Mouse (Mus musculus) myocyte (in vitro differentiated cells): ENCODE measurements around the gene Alx3. TPM values are rescaled to one million over a fixed set of nuclear protein-coding genes. Genes with fewer than 3 reads are reported as not detected.
"Not testable (repeated sequence)": the region's sequence is repeated elsewhere in the genome, so short reads cannot be mapped to it uniquely, and the experiment has no call there.

Source experiments
- H3K27me3 ChIP-seq: one replicate; pipeline ENCODE4 v1.6.1; 2011; ENCODE audit not compliant: control insufficient read depth, insufficient read depth, insufficient read length
- H3K36me3 ChIP-seq: one replicate; pipeline ENCODE4 v1.6.1; 2011; ENCODE audit not compliant: control insufficient read depth, insufficient read depth
- H3K4me2 ChIP-seq: one replicate; pipeline ENCODE4 v1.6.1; 2011; ENCODE audit warnings: low read depth, control low read depth
- H3K4me3 ChIP-seq: one replicate; pipeline ENCODE4 v1.5.1; 2011; ENCODE audit warnings: mild to moderate bottlenecking, control low read depth, moderate library complexity
- H3K79me2 ChIP-seq: one replicate; pipeline ENCODE4 v1.6.1; 2011; ENCODE audit not compliant: control insufficient read depth, insufficient read depth
- H3ac ChIP-seq: one replicate; pipeline ENCODE4 v1.6.1; 2011; ENCODE audit not compliant: control insufficient read depth, insufficient read length
- CEBPB ChIP-seq: IDR thresholded peaks from 2 replicates; pipeline ENCODE4 v1.6.1; 2011; ENCODE audit warnings: mild to moderate bottlenecking, moderate library complexity; ENCODE audit not compliant: poor library complexity, insufficient read depth, severe bottlenecking
- E2F4 ChIP-seq: IDR thresholded peaks from one replicate; pipeline ENCODE4 v1.6.1; 2011; ENCODE audit warnings: mild to moderate bottlenecking, control low read depth, moderate library complexity; ENCODE audit not compliant: insufficient read depth
- MAX ChIP-seq: IDR thresholded peaks from one replicate; pipeline ENCODE4 v1.6.1; 2011; ENCODE audit warnings: low read depth, mild to moderate bottlenecking, control low read depth
- MYOD1 ChIP-seq, 3 experiments: IDR thresholded peaks; one replicate each; pipeline ENCODE4 v1.6.1; 2011; ENCODE audit warnings: control low read depth in 2 of 3, low read depth in 2 of 3, mild to moderate bottlenecking in 2 of 3, moderate library complexity in 1 of 3; ENCODE audit not compliant: insufficient read length in 2 of 3, control insufficient read depth in 1 of 3
- MYOG ChIP-seq, 3 experiments: IDR thresholded peaks; one replicate each; pipeline ENCODE4 v1.6.1; 2011; ENCODE audit warnings: control low read depth in 2 of 3, low read depth in 2 of 3, mild to moderate bottlenecking in 2 of 3; ENCODE audit not compliant: insufficient read length in 2 of 3, control insufficient read depth in 1 of 3, insufficient read depth in 1 of 3
- POLR2A ChIP-seq: IDR thresholded peaks from one replicate; pipeline ENCODE4 v1.6.1; 2011; ENCODE audit warnings: low read depth, mild to moderate bottlenecking, control low read depth, moderate library complexity; ENCODE audit not compliant: insufficient read length
- POLR2AphosphoS2 ChIP-seq: IDR thresholded peaks from one replicate; pipeline ENCODE4 v1.6.1; 2011; ENCODE audit warnings: low read depth, control low read depth; ENCODE audit not compliant: insufficient read length
- REST ChIP-seq: IDR thresholded peaks from one replicate; pipeline ENCODE4 v1.6.1; 2011; ENCODE audit warnings: mild to moderate bottlenecking, control low read depth, moderate library complexity; ENCODE audit not compliant: insufficient read depth, insufficient read length
- SRF ChIP-seq: IDR thresholded peaks from one replicate; pipeline ENCODE4 v1.6.1; 2011; ENCODE audit warnings: low read depth; ENCODE audit not compliant: control insufficient read depth, insufficient read length
- TCF12 ChIP-seq: IDR thresholded peaks from one replicate; pipeline ENCODE4 v1.6.1; 2011; ENCODE audit warnings: mild to moderate bottlenecking, control low read depth; ENCODE audit not compliant: poor library complexity, insufficient read depth, severe bottlenecking
- TCF3 ChIP-seq: IDR thresholded peaks from one replicate; pipeline ENCODE4 v1.6.1; 2011; ENCODE audit warnings: low read depth, control low read depth; ENCODE audit not compliant: insufficient read length
- USF1 ChIP-seq: IDR thresholded peaks from one replicate; pipeline ENCODE4 v1.6.1; 2011; ENCODE audit warnings: low read depth, mild to moderate bottlenecking, control low read depth, moderate library complexity
- polyA plus RNA-seq: library from polyadenylated mRNA; unstranded; fragments of >200 nt; fragmentation: generic; extraction: Trizol; gene quantifications from one replicate; pipeline ENCODE4 v1.2.1, GENCODE M21; 2012; ENCODE audit warnings: missing spikeins

Alx3 gene
- polyA plus RNA-seq, 1 experiment = not detected

GRCm38 (mm10) chr3:107633906-107634305 is 39.1 kb downstream of the Alx3 start:
- no peak overlapping the region for H3K4me3 ChIP-seq
- TF ChIP-seq E2F4 (no peak), CEBPB (no peak), USF1 (no peak), MAX (no peak), MYOG (IDR thresholded peaks at IDR 0.05; ENCODE audit: control insufficient read depth in 1 of 3, insufficient read depth in 1 of 3, insufficient read length in 2 of 3, low read depth in 2 of 3) (no peak), TCF12 (no peak), MYOD1 (IDR thresholded peaks at IDR 0.05; ENCODE audit: control insufficient read depth in 1 of 3, insufficient read length in 2 of 3, low read depth in 2 of 3) (no peak), POLR2A (no peak), POLR2AphosphoS2 (no peak), REST (no peak), TCF3 (no peak), SRF (no peak)

GRCm38 (mm10) chr3:107635836-107636235 is 41.0 kb downstream of the Alx3 start:
- TF ChIP-seq TCF12 (no peak), CEBPB (no peak), E2F4 (no peak), MYOG (IDR thresholded peaks at IDR 0.05; ENCODE audit: control insufficient read depth in 1 of 3, insufficient read depth in 1 of 3, insufficient read length in 2 of 3, low read depth in 2 of 3) (no peak), USF1 (no peak), TCF3 (no peak), POLR2AphosphoS2 (no peak)
- no peaks in the 10 kb centered on the region for H3K36me3 ChIP-seq
- peaks cover 14% of the 10 kb centered on the region for H3K27me3 ChIP-seq
- no peak overlapping the region for H3K4me3 ChIP-seq
- H3K79me2 ChIP-seq = peaks cover 4% of the 10 kb centered on the region
- H3K4me2 ChIP-seq = no peak overlapping the region
- H3ac ChIP-seq = no peak overlapping the region

More at GRCm38 (mm10) chr3:107633906-107634305, 39.1 kb downstream of the Alx3 start:
- Histone ChIP-seq H3K27me3 (peaks cover 14% of the 10 kb centered on the region), H3K4me2 (no peak overlapping the region), H3K36me3 (peaks cover 4% of the 10 kb centered on the region), H3ac (no peak overlapping the region), H3K79me2 (peaks cover 21% of the 10 kb centered on the region)

- H3K27me3 ChIP-seq = peaks cover 14% of the 10 kb centered on the region
- H3K36me3 ChIP-seq = no peaks in the 10 kb centered on the region
- no peak overlapping the region for H3ac ChIP-seq
- peaks cover 4% of the 10 kb centered on the region for H3K79me2 ChIP-seq
- H3K4me2 ChIP-seq = no peak overlapping the region
- H3K4me3 ChIP-seq = no peak overlapping the region
- TF ChIP-seq POLR2A = no peak
- TF ChIP-seq POLR2AphosphoS2 = no peak
- no peak for TF ChIP-seq E2F4
- no peak for TF ChIP-seq USF1
- TF ChIP-seq SRF = no peak
- TF ChIP-seq MYOG (IDR thresholded peaks at IDR 0.05; ENCODE audit: control insufficient read depth in 1 of 3, insufficient read depth in 1 of 3, insufficient read length in 2 of 3, low read depth in 2 of 3) = no peak
- no peak for TF ChIP-seq MAX
- no peak for TF ChIP-seq TCF3
- TF ChIP-seq REST = no peak
Observed at GRCm38 (mm10) chr3:107636236-107636635, 41.4 kb downstream of the Alx3 start.

DNA sequence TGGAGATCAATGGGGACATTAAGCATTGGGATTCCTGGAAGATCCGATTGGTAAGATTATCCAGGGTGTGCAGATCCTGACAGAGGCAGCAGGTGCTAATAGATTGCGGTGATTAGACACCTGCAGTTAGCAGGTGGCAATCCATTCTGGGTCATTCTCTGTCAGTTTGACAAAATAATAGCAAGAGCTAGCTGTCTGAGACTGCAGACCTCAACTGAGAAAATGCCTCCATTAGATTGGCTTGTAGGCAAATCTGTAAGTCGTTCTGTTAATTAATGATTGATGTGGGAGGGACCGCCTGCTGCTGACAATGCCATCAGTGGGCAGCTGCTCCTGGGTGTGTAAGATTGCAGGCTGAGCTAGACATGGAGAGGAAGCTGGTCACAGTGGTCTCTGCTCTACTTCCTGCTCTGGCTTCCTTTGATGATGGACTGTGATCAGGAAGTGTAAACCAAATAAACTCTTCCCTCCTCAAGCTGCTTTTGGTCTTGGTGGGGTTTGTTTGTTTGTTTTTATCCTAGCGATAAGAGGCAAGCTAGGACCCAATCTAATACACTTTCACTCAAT is 42.9 kb downstream of the Alx3 start:
- H3K27me3 ChIP-seq = peaks cover 14% of the 10 kb centered on the region
- H3K4me3 ChIP-seq = no peak overlapping the region
- no peak overlapping the region for H3K4me2 ChIP-seq
- no peaks in the 10 kb centered on the region for H3K79me2 ChIP-seq
- H3ac ChIP-seq = no peak overlapping the region
- H3K36me3 ChIP-seq = no peaks in the 10 kb centered on the region
- TF ChIP-seq TCF12 = no peak
- TF ChIP-seq SRF = no peak
- no peak for TF ChIP-seq USF1
- no peak for TF ChIP-seq TCF3
- TF ChIP-seq POLR2A = no peak
- TF ChIP-seq MYOD1 (IDR thresholded peaks at IDR 0.05; ENCODE audit: control insufficient read depth in 1 of 3, insufficient read length in 2 of 3, low read depth in 2 of 3) = no peak
- TF ChIP-seq POLR2AphosphoS2 = no peak
- TF ChIP-seq MYOG (IDR thresholded peaks at IDR 0.05; ENCODE audit: control insufficient read depth in 1 of 3, insufficient read depth in 1 of 3, insufficient read length in 2 of 3, low read depth in 2 of 3) = no peak
- TF ChIP-seq REST = no peak
- TF ChIP-seq MAX = no peak
- TF ChIP-seq CEBPB = no peak
- TF ChIP-seq E2F4 = no peak

DNA sequence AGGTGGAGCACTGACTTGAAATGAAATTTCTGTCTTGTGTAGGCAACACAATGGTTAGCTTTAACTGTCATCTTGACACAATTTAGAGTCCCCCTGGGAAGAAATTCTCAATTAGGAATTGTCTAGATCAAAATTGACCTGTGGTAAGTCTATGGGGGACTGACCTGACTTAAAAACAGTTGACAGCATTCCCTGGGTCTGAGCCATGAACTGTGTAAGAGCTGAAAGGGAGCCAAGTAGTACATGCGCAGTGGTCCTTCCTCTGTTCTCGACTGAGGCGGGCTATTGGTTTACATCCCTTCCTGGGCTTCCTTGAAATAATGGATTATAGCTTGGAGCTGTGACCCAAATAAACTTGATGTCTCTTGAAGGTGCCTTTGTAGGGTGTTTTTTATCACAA is 52.1 kb downstream of the Alx3 start:
- Histone ChIP-seq H3K27me3 (no peaks in the 10 kb centered on the region), H3ac (no peak overlapping the region)

DNA sequence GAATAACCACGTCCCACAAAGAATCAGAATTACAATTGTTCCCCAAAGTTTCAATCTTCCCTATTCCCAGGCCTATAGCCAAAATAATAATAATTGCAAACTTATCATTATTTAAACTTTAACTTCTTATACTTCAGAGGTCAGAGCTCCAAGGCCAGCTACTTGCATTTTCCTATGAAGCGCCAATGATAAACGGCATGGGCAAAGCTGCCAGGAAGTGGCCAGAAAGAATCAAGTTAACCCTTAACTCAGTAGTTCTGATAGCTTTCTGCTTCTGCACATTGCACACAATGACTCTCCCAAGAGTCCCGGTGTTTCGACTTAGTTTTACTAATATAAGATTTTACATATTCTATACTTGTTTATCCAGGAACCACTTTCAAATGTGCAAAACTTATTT is 55.4 kb downstream of the Alx3 start:
- H3K79me2 ChIP-seq, H3K4me3 ChIP-seq: not testable (repeated sequence)

More for the DNA sequence above, 52.1 kb downstream of the Alx3 start:
- Histone ChIP-seq H3K4me2 (no peak overlapping the region), H3K4me3 (no peak overlapping the region), H3K36me3 (no peaks in the 10 kb centered on the region), H3K79me2 (no peaks in the 10 kb centered on the region)
- TF ChIP-seq CEBPB (no peak), TCF12 (no peak), REST (no peak), SRF (no peak), TCF3 (no peak), POLR2AphosphoS2 (no peak), USF1 (no peak), POLR2A (no peak), MYOG (IDR thresholded peaks at IDR 0.05; ENCODE audit: control insufficient read depth in 1 of 3, insufficient read depth in 1 of 3, insufficient read length in 2 of 3, low read depth in 2 of 3) (no peak), MAX (no peak), E2F4 (no peak), MYOD1 (IDR thresholded peaks at IDR 0.05; ENCODE audit: control insufficient read depth in 1 of 3, insufficient read length in 2 of 3, low read depth in 2 of 3) (no peak)

More for the DNA sequence above, 55.4 kb downstream of the Alx3 start:
- not testable (repeated sequence) for H3K36me3 ChIP-seq, H3ac ChIP-seq, H3K4me2 ChIP-seq, H3K27me3 ChIP-seq
